Mouse (Mus musculus): ENCODE measurements around the gene Gosr1.

The Gosr1 gene

GRCm38 (mm10) chr11:76748819-76749218, 14.6 kb downstream of the Gosr1 start:
- TF ChIP-seq GATA4 (IDR thresholded peaks at IDR 0.05; ENCODE audit: insufficient replicate concordance, low read length): no peak

DNA sequence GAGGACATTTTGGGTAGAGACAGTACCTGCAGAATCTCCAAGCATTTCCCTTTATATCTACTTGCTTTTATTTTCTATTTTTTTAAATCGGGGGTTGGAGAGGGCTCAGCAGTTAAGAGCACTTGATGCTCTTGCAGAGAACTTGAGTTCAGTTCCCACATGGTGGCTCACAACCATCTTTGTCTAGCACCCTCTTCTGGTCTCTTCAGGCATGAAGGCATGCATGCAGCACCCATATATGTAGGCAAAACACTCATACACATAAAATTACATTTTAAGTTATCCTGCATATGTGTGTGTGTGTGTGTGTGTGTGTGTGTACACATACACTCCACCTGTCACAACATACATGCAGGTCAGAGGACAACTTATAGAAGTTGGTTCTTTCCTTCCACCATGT, 17.5 kb downstream of the Gosr1 start:
- TF ChIP-seq GATA4 (IDR thresholded peaks at IDR 0.05; ENCODE audit: insufficient replicate concordance, low read length): no peak

GRCm38 (mm10) chr11:76744550-76744949, 18.8 kb downstream of the Gosr1 start:
- TF ChIP-seq GATA4 (IDR thresholded peaks at IDR 0.05; ENCODE audit: insufficient replicate concordance, low read length): no peak

- no peak for TF ChIP-seq GATA4 (IDR thresholded peaks at IDR 0.05; ENCODE audit: insufficient replicate concordance, low read length)
These were observed 20.9 kb downstream of the Gosr1 start for GRCm38 (mm10) chr11:76742511-76742910.

- no peak for TF ChIP-seq GATA4 (IDR thresholded peaks at IDR 0.05; ENCODE audit: insufficient replicate concordance, low read length)
These were observed 24.3 kb downstream of the Gosr1 start for GRCm38 (mm10) chr11:76739125-76739524.

GRCm38 (mm10) chr11:76735753-76736324, 27.5 kb downstream of the Gosr1 start:
- TF ChIP-seq GATA4 (IDR thresholded peaks at IDR 0.05; ENCODE audit: insufficient replicate concordance, low read length): peak; percentile 10; the same call in 1 of the 2 replicates

- no peak for TF ChIP-seq GATA4 (IDR thresholded peaks at IDR 0.05; ENCODE audit: insufficient replicate concordance, low read length)
These were observed 28.8 kb downstream of the Gosr1 start for GRCm38 (mm10) chr11:76734560-76734959.

- no peak for TF ChIP-seq GATA4 (IDR thresholded peaks at IDR 0.05; ENCODE audit: insufficient replicate concordance, low read length)
These were observed 32.7 kb downstream of the Gosr1 start for GRCm38 (mm10) chr11:76730650-76731049.

- no peak for TF ChIP-seq GATA4 (IDR thresholded peaks at IDR 0.05; ENCODE audit: insufficient replicate concordance, low read length)
These were observed 35.3 kb downstream of the Gosr1 start for GRCm38 (mm10) chr11:76728093-76728492.

DNA sequence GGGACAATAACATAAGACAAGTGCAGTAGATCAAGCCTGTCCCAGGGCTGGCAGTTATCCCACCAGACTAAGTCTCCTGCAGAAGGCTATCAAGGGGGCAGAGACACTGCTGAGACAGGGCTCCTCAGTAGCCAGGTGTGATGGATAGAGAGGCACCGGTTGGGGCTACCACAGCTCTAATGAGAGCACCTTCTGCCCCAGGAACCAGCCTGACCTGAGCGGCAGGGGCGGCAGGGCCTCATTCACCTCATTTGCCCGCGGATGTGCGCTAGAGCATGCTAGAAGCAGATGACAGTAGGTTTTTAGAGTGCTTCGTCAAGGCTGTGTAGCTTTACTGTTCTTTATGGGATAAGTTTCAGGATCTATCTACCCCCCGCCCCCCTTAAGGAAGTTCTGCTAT, 39.5 kb downstream of the Gosr1 start:
- TF ChIP-seq GATA4 (IDR thresholded peaks at IDR 0.05; ENCODE audit: insufficient replicate concordance, low read length): no peak

DNA sequence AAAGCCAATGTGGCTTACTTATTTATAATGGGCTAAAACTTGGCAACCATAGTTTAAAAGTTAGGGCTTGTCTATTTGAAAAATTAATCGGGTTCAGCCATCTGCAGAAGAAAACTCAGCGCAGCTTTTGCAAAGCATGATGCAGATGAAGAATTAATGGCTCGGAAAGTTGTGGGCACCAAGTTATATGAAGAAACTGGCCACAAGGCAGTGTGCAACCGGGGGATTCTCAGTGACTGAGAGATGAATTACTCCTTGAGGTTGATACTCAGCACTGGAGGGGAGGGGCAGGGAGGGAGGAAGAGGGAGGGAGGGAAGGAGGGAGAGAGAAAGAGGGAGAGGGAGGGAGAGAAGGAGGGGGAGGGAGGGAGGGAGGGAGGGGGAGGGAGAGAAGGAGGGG, 46.4 kb downstream of the Gosr1 start:
- TF ChIP-seq GATA4 (IDR thresholded peaks at IDR 0.05; ENCODE audit: insufficient replicate concordance, low read length): no peak

DNA sequence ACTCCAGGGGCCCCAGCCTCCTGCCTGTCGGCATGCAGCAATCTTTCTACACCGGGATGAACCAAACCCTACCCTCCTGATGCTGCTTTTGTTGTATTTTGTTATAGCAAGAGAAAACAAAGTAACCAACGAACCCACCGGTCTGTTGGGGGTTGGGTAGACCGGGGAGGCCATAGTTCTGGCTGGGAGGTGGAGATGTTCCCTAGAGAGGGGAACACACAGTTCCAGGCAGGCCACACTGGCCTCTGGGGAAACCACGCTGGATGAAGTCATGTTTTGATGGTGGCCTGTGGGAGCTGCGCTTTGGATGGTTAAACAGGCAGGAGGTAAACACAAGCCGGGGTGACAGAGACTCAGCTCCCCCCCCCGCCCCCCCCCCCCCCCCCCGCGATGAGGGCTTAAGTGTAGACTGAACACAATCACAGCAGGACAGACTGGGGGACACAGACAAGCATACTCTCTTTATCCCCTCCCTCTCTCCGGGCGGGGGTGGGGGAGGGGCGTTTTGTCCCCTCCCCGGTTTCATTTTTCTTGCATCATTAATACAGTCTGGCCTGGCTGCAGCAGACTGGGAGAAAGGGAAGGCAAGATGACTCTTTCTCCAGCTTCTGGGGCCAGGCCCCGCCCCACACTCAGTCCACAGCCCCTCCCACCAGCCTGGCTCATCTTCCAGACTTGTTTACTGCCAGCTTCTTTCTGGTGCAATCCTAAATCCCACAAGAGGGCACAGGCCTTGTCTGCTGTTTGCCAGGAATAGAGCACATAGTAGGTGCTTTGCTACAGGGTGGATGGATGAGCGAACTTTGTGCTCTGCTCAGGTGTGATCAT, 53.5 kb downstream of the Gosr1 start:
- TF ChIP-seq GATA4 (IDR thresholded peaks at IDR 0.05; ENCODE audit: insufficient replicate concordance, low read length): no peak

GRCm38 (mm10) chr11:76708881-76709280, 54.5 kb downstream of the Gosr1 start:
- no peak for TF ChIP-seq GATA4 (IDR thresholded peaks at IDR 0.05; ENCODE audit: insufficient replicate concordance, low read length)

- no peak for TF ChIP-seq GATA4 (IDR thresholded peaks at IDR 0.05; ENCODE audit: insufficient replicate concordance, low read length)
These were observed 55.3 kb downstream of the Gosr1 start for GRCm38 (mm10) chr11:76708066-76708465.

- TF ChIP-seq GATA4 (IDR thresholded peaks at IDR 0.05; ENCODE audit: insufficient replicate concordance, low read length): no peak
These were observed 55.7 kb downstream of the Gosr1 start for GRCm38 (mm10) chr11:76707656-76708055.

- no peak for TF ChIP-seq GATA4 (IDR thresholded peaks at IDR 0.05; ENCODE audit: insufficient replicate concordance, low read length)
These were observed 63.8 kb downstream of the Gosr1 start for GRCm38 (mm10) chr11:76699626-76700025.

- TF ChIP-seq GATA4 (IDR thresholded peaks at IDR 0.05; ENCODE audit: insufficient replicate concordance, low read length): no peak
These were observed 67.6 kb downstream of the Gosr1 start for GRCm38 (mm10) chr11:76695810-76696209.

All from liver, adult (tissue).